Mouse (Mus musculus) MEL (cell line): ENCODE results near the gene I0C0044D17Rik. TPM values are rescaled to one million over a fixed set of nuclear protein-coding genes. Genes with fewer than 3 reads are reported as not detected.

ENCODE experiments used
- DNase-seq: peaks from one replicate; pipeline ENCODE4 v3.0.0; 2011; ENCODE audit warnings: low read depth, low spot score
- H3K27ac ChIP-seq: 2 replicates; pipeline ENCODE4 v1.5.1; 2012; ENCODE audit warnings: low read depth, mild to moderate bottlenecking, control low read depth, low read length, moderate library complexity; ENCODE audit not compliant: control insufficient read depth
- H3K27me3 ChIP-seq, 2 experiments: fragments of 150-350 bp in 1 of 2; sonication (generic) in 1 of 2; 2 replicates each; pipeline ENCODE4 v1.6.1; 2012; ENCODE audit warnings: low read length in 2 of 2, mild to moderate bottlenecking in 2 of 2, improper control_type of control experiment in 1 of 2, moderate library complexity in 1 of 2; ENCODE audit not compliant: insufficient read depth in 2 of 2, control insufficient read depth in 1 of 2
- H3K36me3 ChIP-seq, 2 experiments: 2 replicates each; pipeline ENCODE4 v1.6.1; 2012 to 2014; ENCODE audit warnings: low read length in 2 of 2, improper control_type of control experiment in 1 of 2, inconsistent platforms in 1 of 2, mild to moderate bottlenecking in 1 of 2; ENCODE audit not compliant: insufficient read depth in 2 of 2, control insufficient read depth in 1 of 2
- H3K4me1 ChIP-seq, 2 experiments: fragments of 150-350 bp in 1 of 2; sonication (generic) in 1 of 2; 2 replicates each; pipeline ENCODE4 v1.6.1; 2012; ENCODE audit warnings: low read length in 2 of 2, improper control_type of control experiment in 1 of 2, mild to moderate bottlenecking in 1 of 2; ENCODE audit not compliant: insufficient read depth in 2 of 2, control insufficient read depth in 1 of 2
- H3K4me3 ChIP-seq, 2 experiments: fragments of 150-350 bp in 1 of 2; sonication (generic) in 1 of 2; 2 replicates each; pipeline ENCODE4 v1.5.1; 2012; ENCODE audit warnings: low read depth in 2 of 2, low read length in 2 of 2, mild to moderate bottlenecking in 2 of 2, moderate library complexity in 2 of 2, control low read depth in 1 of 2, improper control_type of control experiment in 1 of 2; ENCODE audit not compliant: control insufficient read depth in 1 of 2, insufficient read depth in 1 of 2
- H3K79me2 ChIP-seq: 2 replicates; pipeline ENCODE4 v1.6.1; 2012; ENCODE audit warnings: mild to moderate bottlenecking, low read length, moderate library complexity; ENCODE audit not compliant: control insufficient read depth, poor library complexity, insufficient read depth
- H3K9ac ChIP-seq: 2 replicates; pipeline ENCODE4 v1.6.1; 2012; ENCODE audit warnings: low read depth, mild to moderate bottlenecking, control low read depth, low read length, moderate library complexity; ENCODE audit not compliant: control insufficient read depth, poor library complexity, severe bottlenecking
- H3K9me3 ChIP-seq: fragments of 150-350 bp; sonication (generic); replicated peaks from 2 replicates; pipeline ENCODE4 v1.6.1; 2012; ENCODE audit warnings: mild to moderate bottlenecking, low read length, improper control_type of control experiment, moderate library complexity; ENCODE audit not compliant: insufficient read depth
- CTCF ChIP-seq, 3 experiments: IDR thresholded peaks in 2 of 3; conservative IDR thresholded peaks in 1 of 3; 2 replicates each; pipeline ENCODE4 v1.5.1; 2011 to 2012; ENCODE audit warnings: low read length in 3 of 3, low read depth in 2 of 3, mild to moderate bottlenecking in 2 of 3, improper control_type of control experiment in 1 of 3, inconsistent platforms in 1 of 3, mixed read lengths in 1 of 3, moderate library complexity in 1 of 3; ENCODE audit not compliant: control insufficient read depth in 1 of 3, insufficient read depth in 1 of 3, poor library complexity in 1 of 3, severe bottlenecking in 1 of 3
- EP300 ChIP-seq, 2 experiments: IDR thresholded peaks; 2 replicates each; pipeline ENCODE4 v1.6.1; 2011; ENCODE audit warnings: improper control_type of control experiment in 2 of 2, low read length in 2 of 2, low read depth in 1 of 2, mild to moderate bottlenecking in 1 of 2
- ETS1 ChIP-seq: IDR thresholded peaks from 2 replicates; pipeline ENCODE4 v1.6.1; 2012; ENCODE audit warnings: low read depth, mild to moderate bottlenecking, inconsistent platforms, low read length, improper control_type of control experiment, moderate library complexity
- GABPA ChIP-seq: IDR thresholded peaks from 2 replicates; pipeline ENCODE4 v1.6.1; 2012; ENCODE audit warnings: low read depth, mild to moderate bottlenecking, inconsistent platforms, low read length, improper control_type of control experiment, moderate library complexity
- KAT2A ChIP-seq: conservative IDR thresholded peaks from 2 replicates; pipeline ENCODE4 v1.6.1; 2012; ENCODE audit warnings: low read depth, low read length, improper control_type of control experiment, inconsistent platforms
- MAFK ChIP-seq: IDR thresholded peaks from 2 replicates; pipeline ENCODE4 v1.6.1; 2011; ENCODE audit warnings: low read depth, mild to moderate bottlenecking, low read length, improper control_type of control experiment, borderline replicate concordance
- MAX ChIP-seq: IDR thresholded peaks from 2 replicates; pipeline ENCODE4 v1.6.1; 2011; ENCODE audit warnings: low read length, improper control_type of control experiment
- MEF2A ChIP-seq: IDR thresholded peaks from 2 replicates; pipeline ENCODE4 v1.6.1; 2014; ENCODE audit warnings: low read depth, mild to moderate bottlenecking, inconsistent platforms, low read length, improper control_type of control experiment; ENCODE audit not compliant: poor library complexity, insufficient replicate concordance, severe bottlenecking; ENCODE audit errors: extremely low read depth
- MYB ChIP-seq: IDR thresholded peaks from 2 replicates; pipeline ENCODE4 v1.6.1; 2011; ENCODE audit warnings: mild to moderate bottlenecking, low read depth, low read length, improper control_type of control experiment
- NRF1 ChIP-seq: IDR thresholded peaks from 2 replicates; pipeline ENCODE4 v1.6.1; 2014; ENCODE audit warnings: low read depth, mild to moderate bottlenecking, inconsistent platforms, low read length, improper control_type of control experiment, moderate library complexity; ENCODE audit not compliant: poor library complexity, insufficient read depth, severe bottlenecking
- POLR2AphosphoS2 ChIP-seq: IDR thresholded peaks from 2 replicates; pipeline ENCODE4 v1.6.1; 2011; ENCODE audit warnings: low read length, improper control_type of control experiment
- POLR2AphosphoS5 ChIP-seq: IDR thresholded peaks from 2 replicates; pipeline ENCODE4 v1.6.1; 2012; ENCODE audit warnings: low read depth, borderline replicate concordance, mild to moderate bottlenecking, inconsistent platforms, low read length, moderate library complexity, mixed read lengths
- RAD21 ChIP-seq: IDR thresholded peaks from 2 replicates; pipeline ENCODE4 v1.6.1; 2011; ENCODE audit warnings: mild to moderate bottlenecking, low read depth, low read length, improper control_type of control experiment
- RCOR1 ChIP-seq: IDR thresholded peaks from 2 replicates; pipeline ENCODE4 v1.6.1; 2012; ENCODE audit warnings: low read depth, mild to moderate bottlenecking, inconsistent platforms, low read length, improper control_type of control experiment
- SMC3 ChIP-seq: IDR thresholded peaks from 2 replicates; pipeline ENCODE4 v1.6.1; 2011; ENCODE audit warnings: low read depth, low read length, improper control_type of control experiment
- TCF12 ChIP-seq: IDR thresholded peaks from 2 replicates; pipeline ENCODE4 v1.6.1; 2014; ENCODE audit warnings: low read depth, mild to moderate bottlenecking, inconsistent platforms, low read length, improper control_type of control experiment, moderate library complexity
- USF2 ChIP-seq, 2 experiments: IDR thresholded peaks; 2 replicates each; pipeline ENCODE4 v1.6.1; 2011 to 2012; ENCODE audit warnings: improper control_type of control experiment in 2 of 2, low read length in 2 of 2, borderline replicate concordance in 1 of 2, inconsistent platforms in 1 of 2, low read depth in 1 of 2, mild to moderate bottlenecking in 1 of 2; ENCODE audit not compliant: insufficient read depth in 1 of 2
- ZKSCAN1 ChIP-seq: IDR thresholded peaks from 2 replicates; pipeline ENCODE4 v1.6.1; 2012; ENCODE audit warnings: low read depth, mild to moderate bottlenecking, inconsistent platforms, low read length, improper control_type of control experiment, moderate library complexity
- ZMIZ1 ChIP-seq: IDR thresholded peaks from 2 replicates; pipeline ENCODE4 v1.6.1; 2012; ENCODE audit warnings: low read depth, mild to moderate bottlenecking, inconsistent platforms, low read length, improper control_type of control experiment, moderate library complexity
- polyA plus RNA-seq, 2 experiments: library from polyadenylated mRNA; stranded (reverse) in 1 of 2; unstranded in 1 of 2; fragments of >175 nt in 1 of 2; fragments of >200 nt in 1 of 2; gene quantifications; 2 replicates each; pipeline versions ENCODE4 v1.2.1 to v1.2.4; 2012; ENCODE audit warnings: low replicate concordance in 2 of 2, low read depth in 1 of 2; ENCODE audit not compliant: insufficient read length in 2 of 2, insufficient read depth in 1 of 2, missing spikeins in 1 of 2
- total RNA-seq: library from RNA; depleted of rRNA; stranded (reverse); fragments of 300-350 nt; gene quantifications from 2 replicates; pipeline ENCODE4 v1.2.3, GENCODE M21; 2012

Gene I0C0044D17Rik
- total and polyA plus RNA-seq, 3 experiments: not detected

DNA sequence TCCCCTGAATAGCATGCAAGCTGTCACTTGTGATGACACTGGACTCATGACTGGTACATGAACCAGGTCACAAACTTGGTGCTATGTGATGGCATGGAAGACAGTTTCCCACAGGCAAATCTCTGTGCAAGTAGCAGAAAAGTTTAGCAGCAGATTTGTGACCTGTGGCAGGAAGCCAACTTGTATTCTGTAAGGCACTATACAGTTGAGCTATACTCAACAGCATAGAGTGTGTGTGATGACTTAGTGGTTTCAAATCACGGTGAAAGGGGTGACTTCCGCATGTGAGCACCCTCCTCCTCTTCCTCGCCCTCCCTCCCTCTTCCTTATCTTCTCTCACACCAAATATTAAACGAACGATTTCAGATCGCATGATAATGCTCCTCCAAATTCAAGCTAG lies 46.2 kb downstream of the I0C0044D17Rik start:
- H3K9ac ChIP-seq: no peak overlapping the region
- H3K9me3 ChIP-seq: no peaks in the 10 kb centered on the region
- TF ChIP-seq RCOR1: no peak
- TF ChIP-seq USF2 (IDR thresholded peaks at IDR 0.05; ENCODE audit: borderline replicate concordance in 1 of 2, insufficient read depth in 1 of 2, low read depth in 1 of 2, low read length in 2 of 2): no peak
- no peak for TF ChIP-seq ZKSCAN1
- TF ChIP-seq MAFK: no peak
- TF ChIP-seq EP300 (IDR thresholded peaks at IDR 0.05; ENCODE audit: low read depth in 1 of 2, low read length in 2 of 2): no peak
- TF ChIP-seq MEF2A: no peak
- TF ChIP-seq POLR2AphosphoS2: no peak
- TF ChIP-seq NRF1: no peak
- no peak for TF ChIP-seq POLR2AphosphoS5
- TF ChIP-seq SMC3: no peak
- no peak for TF ChIP-seq MYB
- TF ChIP-seq ZMIZ1: no peak
- no peak for TF ChIP-seq KAT2A
- no peak overlapping the region for H3K4me3 ChIP-seq
- H3K27ac ChIP-seq: no peak overlapping the region
- H3K79me2 ChIP-seq: no peaks in the 10 kb centered on the region
- H3K4me1 ChIP-seq: no peaks in the 10 kb centered on the region
- no peaks in the 10 kb centered on the region for H3K36me3 ChIP-seq
- no peak for DNase-seq
- H3K27me3 ChIP-seq: no peaks in the 10 kb centered on the region

DNA sequence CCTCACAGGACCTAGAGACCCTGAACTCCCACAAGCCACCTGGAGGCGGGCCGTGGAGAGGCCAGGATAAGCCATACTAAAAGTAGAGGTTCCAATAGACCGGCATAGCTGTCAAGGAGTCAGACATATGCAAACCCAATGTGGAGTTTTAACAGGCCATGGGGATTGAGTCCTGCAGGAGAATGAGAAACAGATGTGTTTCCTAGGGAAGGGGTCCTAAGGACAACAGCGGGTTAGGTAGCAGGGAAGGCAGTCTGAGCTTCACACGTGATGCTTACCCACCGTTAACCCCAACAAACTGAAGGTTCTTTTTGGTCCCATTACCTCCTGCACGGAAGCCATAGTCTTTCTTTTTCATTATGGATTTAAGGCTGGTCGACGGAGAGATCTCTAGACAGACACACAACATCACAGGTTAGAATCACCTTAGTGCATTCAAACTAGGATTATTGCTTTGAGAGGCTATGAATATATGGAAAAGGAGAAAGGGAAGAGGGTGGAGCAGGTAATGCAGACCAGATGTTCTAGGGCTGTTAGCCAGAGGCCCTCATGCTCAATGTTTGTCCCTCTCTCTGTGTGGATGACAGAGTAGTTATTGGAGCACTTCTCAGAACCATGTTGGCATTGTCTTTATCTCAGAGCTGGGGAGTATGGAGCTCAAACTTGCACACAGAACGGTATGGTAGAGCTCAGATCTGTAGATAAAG lies 46.8 kb downstream of the I0C0044D17Rik start:
- no peak overlapping the region for H3K9ac ChIP-seq
- no peaks in the 10 kb centered on the region for H3K4me1 ChIP-seq
- H3K9me3 ChIP-seq: no peaks in the 10 kb centered on the region
- H3K4me3 ChIP-seq: no peak overlapping the region
- no peaks in the 10 kb centered on the region for H3K79me2 ChIP-seq
- no peak for TF ChIP-seq USF2 (IDR thresholded peaks at IDR 0.05; ENCODE audit: borderline replicate concordance in 1 of 2, insufficient read depth in 1 of 2, low read depth in 1 of 2, low read length in 2 of 2)
- no peak for TF ChIP-seq RAD21
- TF ChIP-seq MAX: no peak
- TF ChIP-seq ETS1: no peak
- no peak for TF ChIP-seq RCOR1
- TF ChIP-seq GABPA: no peak
- TF ChIP-seq CTCF (IDR thresholded peaks at IDR 0.05 in 2 of 3, conservative IDR thresholded peaks at IDR 0.05 in 1 of 3; ENCODE audit: control insufficient read depth in 1 of 3, insufficient read depth in 1 of 3, low read depth in 2 of 3, low read length in 3 of 3, poor library complexity in 1 of 3, severe bottlenecking in 1 of 3): no peak
- no peak for TF ChIP-seq TCF12
- H3K27ac ChIP-seq: no peak overlapping the region
- no peaks in the 10 kb centered on the region for H3K27me3 ChIP-seq
- no peaks in the 10 kb centered on the region for H3K36me3 ChIP-seq
- no peak for DNase-seq
